Mouse (Mus musculus) forebrain, embryonic 14.5 days (tissue): ENCODE results near the gene Syt5. TPM values are rescaled to one million over a fixed set of nuclear protein-coding genes. Genes with fewer than 3 reads are reported as not detected.
A peak's percentile ranks its signal among the peaks of the same experiment; 100 is the strongest.

Experiments
- ATAC-seq: fragments of 200-750 bp; cut with Nextera tagmentation; 2 replicates; pipeline ENCODE4 v1.8.0; 2017; ENCODE audit warnings: mild to moderate bottlenecking, moderate library complexity
- DNase-seq: peaks from one replicate; pipeline ENCODE4 v3.0.0-alpha.2; 2015; ENCODE audit warnings: low spot score
- H3K27ac ChIP-seq: fragments of 300-500 bp; sonication (generic); 2 replicates; pipeline ENCODE4 v1.5.1; 2014; ENCODE audit warnings: low read depth, mild to moderate bottlenecking, control low read depth, low read length, moderate library complexity
- H3K27me3 ChIP-seq: fragments of 300-500 bp; sonication (generic); replicated peaks from 2 replicates; pipeline ENCODE4 v1.6.1; 2014; ENCODE audit warnings: low read length, control low read depth, mixed read lengths; ENCODE audit not compliant: control insufficient read depth, insufficient read depth
- H3K36me3 ChIP-seq: fragments of 300-500 bp; sonication (generic); 2 replicates; pipeline ENCODE4 v1.6.1; 2014; ENCODE audit warnings: low read length, control low read depth; ENCODE audit not compliant: control insufficient read depth, insufficient read depth
- H3K4me1 ChIP-seq: fragments of 300-500 bp; sonication (generic); 2 replicates; pipeline ENCODE4 v1.6.1; 2014; ENCODE audit warnings: antibody characterized with exemption, low read length, control low read depth; ENCODE audit not compliant: control insufficient read depth, insufficient read depth
- H3K4me2 ChIP-seq: fragments of 300-500 bp; sonication (generic); 2 replicates; pipeline ENCODE4 v1.6.1; 2014; ENCODE audit warnings: mild to moderate bottlenecking, control low read depth, low read length
- H3K4me3 ChIP-seq: fragments of 300-500 bp; sonication (generic); 2 replicates; pipeline ENCODE4 v1.5.1; 2014; ENCODE audit warnings: low read depth, low read length, control low read depth
- H3K9ac ChIP-seq: fragments of 300-500 bp; sonication (generic); 2 replicates; pipeline ENCODE4 v1.6.1; 2014; ENCODE audit warnings: mild to moderate bottlenecking, low read length, control low read depth, moderate library complexity
- H3K9me3 ChIP-seq: fragments of 300-500 bp; sonication (generic); replicated peaks from 2 replicates; pipeline ENCODE4 v1.6.1; 2016; ENCODE audit warnings: low read length, control low read depth, mixed read lengths; ENCODE audit not compliant: control insufficient read depth
- WGBS: fragments of 180-500 bp; shearing (Covaris S2); extraction: QIAGEN DNeasy Blood & Tissue Kit; methylation state at CpG from one replicate; pipeline ENCODE4 v1.1.7; 2014; 5-methylcytosine and 5-hydroxymethylcytosine counted together
- microRNA-seq: library from miRNA; unstranded; fragments of <30 nt; microRNA quantifications from one replicate; pipeline ENCODE4, GENCODE M21; 2016
- polyA plus RNA-seq: library from polyadenylated mRNA; unstranded; fragments of >200 nt; fragmentation: Nextera tagmentation; extraction: Ambion mirVana; gene quantifications from 2 replicates; pipeline ENCODE4 v1.2.1, GENCODE M21; 2014

Syt5 gene
- polyA plus RNA-seq, 1 experiment from 2014 or later = 133 TPM

GRCm38 (mm10) chr7:4497271-4497903 lies 50.0 kb downstream of the Syt5 start:
- DNase-seq (no peak), ATAC-seq (no peak)
- Histone ChIP-seq H3K4me1 (peaks cover 29% of the 10 kb centered on the region), H3K27ac (no peak overlapping the region), H3K4me3 (no peak overlapping the region), H3K4me2 (no peak overlapping the region), H3K27me3 (no peaks in the 10 kb centered on the region), H3K9me3 (no peaks in the 10 kb centered on the region), H3K9ac (0 out of 2 replicates have a peak overlapping the region, but pooled peaks have one; percentile 3), H3K36me3 (peaks cover 45% of the 10 kb centered on the region)
- 92% methylated on average over 9 of the region's 9 CpGs for WGBS

- no peaks in the 10 kb centered on the region for H3K9me3 ChIP-seq
- H3K36me3 ChIP-seq = peaks cover 54% of the 10 kb centered on the region
- H3K27me3 ChIP-seq = no peaks in the 10 kb centered on the region
- DNase-seq (no peak), ATAC-seq (no peak)
- H3K27ac ChIP-seq = no peak overlapping the region
- peaks cover 28% of the 10 kb centered on the region for H3K4me1 ChIP-seq
- no peak overlapping the region for H3K9ac ChIP-seq
- WGBS = 99% methylated on average over 3 of the region's 3 CpGs
- no peak overlapping the region for H3K4me3 ChIP-seq
- no peak overlapping the region for H3K4me2 ChIP-seq
Observed at GRCm38 (mm10) chr7:4496468-4496867, 50.9 kb downstream of the Syt5 start.

GRCm38 (mm10) chr7:4493991-4494390 lies 53.4 kb downstream of the Syt5 start:
- Histone ChIP-seq H3K9ac (no peak overlapping the region), H3K9me3 (no peaks in the 10 kb centered on the region), H3K36me3 (peaks cover 63% of the 10 kb centered on the region), H3K4me1 (peaks cover 10% of the 10 kb centered on the region), H3K4me3 (no peak overlapping the region), H3K4me2 (no peak overlapping the region), H3K27ac (no peak overlapping the region), H3K27me3 (no peaks in the 10 kb centered on the region)
- DNase-seq (no peak), ATAC-seq (no peak)
- 93% methylated on average over 1 of the region's 1 CpGs for WGBS

- Histone ChIP-seq H3K27me3 (no peaks in the 10 kb centered on the region), H3K4me1 (no peaks in the 10 kb centered on the region), H3K4me3 (no peak overlapping the region), H3K36me3 (peaks cover 71% of the 10 kb centered on the region), H3K4me2 (no peak overlapping the region), H3K9me3 (no peaks in the 10 kb centered on the region), H3K9ac (no peak overlapping the region), H3K27ac (no peak overlapping the region)
- DNase-seq (no peak), ATAC-seq (no peak)
- 93% methylated on average over 13 of the region's 13 CpGs for WGBS
Observed at GRCm38 (mm10) chr7:4492284-4493224, 54.8 kb downstream of the Syt5 start.

GRCm38 (mm10) chr7:4491308-4491707 lies 56.0 kb downstream of the Syt5 start:
- no peak overlapping the region for H3K4me3 ChIP-seq
- DNase-seq (no peak), ATAC-seq (no peak)
- 91% methylated on average over 6 of the region's 6 CpGs for WGBS
- H3K4me2 ChIP-seq = no peak overlapping the region
- H3K9me3 ChIP-seq = no peaks in the 10 kb centered on the region
- H3K27ac ChIP-seq = no peak overlapping the region
- H3K36me3 ChIP-seq = peaks cover 66% of the 10 kb centered on the region
- no peak overlapping the region for H3K9ac ChIP-seq
- no peaks in the 10 kb centered on the region for H3K27me3 ChIP-seq
- no peaks in the 10 kb centered on the region for H3K4me1 ChIP-seq

Small RNA genes lying within 50 kb of the gene (microRNA-seq; reads per million reads assigned to microRNA genes)
- not detected for gene Gm23577

Other genes with a start within 250 kb of the Syt5 start
- not detected in 2 replicates for gene Ncr1, start 209.8 kb downstream of the Syt5 start, polyA plus RNA-seq
- gene Gp6, start 149.8 kb downstream of the Syt5 start, polyA plus RNA-seq = not detected in 2 replicates
- gene Rdh13, start 101.9 kb downstream of the Syt5 start, polyA plus RNA-seq = 30.1 and 37.9 TPM in 2 replicates
- gene Eps8l1, start 86.9 kb downstream of the Syt5 start, polyA plus RNA-seq = 2.9 and 5.6 TPM in 2 replicates
- 29.4 and 32.1 TPM in 2 replicates for gene Ppp1r12c, start 45.9 kb downstream of the Syt5 start, polyA plus RNA-seq
- gene Tnnt1, start 31.2 kb downstream of the Syt5 start, polyA plus RNA-seq = 1.4 and 2.3 TPM in 2 replicates
- gene Tnni3, start 23.3 kb downstream of the Syt5 start, polyA plus RNA-seq = 0.81 and 1.7 TPM in 2 replicates
- gene Dnaaf3, start 15.1 kb downstream of the Syt5 start, polyA plus RNA-seq = 0.55 and 0.72 TPM in 2 replicates
- not detected in 2 replicates for gene Ptprh, start 56.5 kb upstream of the Syt5 start, polyA plus RNA-seq
- 2.4 and 2.6 TPM in 2 replicates for gene Tmem86b, start 83.9 kb upstream of the Syt5 start, polyA plus RNA-seq
- gene Ppp6r1, start 111.5 kb upstream of the Syt5 start, polyA plus RNA-seq = 4.4 and 5.3 TPM in 2 replicates
- 141 and 156 TPM in 2 replicates for gene Hspbp1, start 137.5 kb upstream of the Syt5 start, polyA plus RNA-seq
- gene Brsk1, start 143.1 kb upstream of the Syt5 start, polyA plus RNA-seq = 7.9 and 8.0 TPM in 2 replicates
- 0.12 TPM in 1 of 2 replicates, not detected in the other for gene Tmem150b, start 177.7 kb upstream of the Syt5 start, polyA plus RNA-seq
- 54.6 and 57.1 TPM in 2 replicates for gene Kmt5c, start 192.6 kb upstream of the Syt5 start, polyA plus RNA-seq
- gene Cox6b2, start 205.6 kb upstream of the Syt5 start, polyA plus RNA-seq = 11.7 and 13.1 TPM in 2 replicates
- gene Fam71e2, start 223.8 kb upstream of the Syt5 start, polyA plus RNA-seq = not detected in 2 replicates
- gene Il11, start 235.3 kb upstream of the Syt5 start, polyA plus RNA-seq = 0.21 and 0.32 TPM in 2 replicates
- not detected in 2 replicates for gene Tmem190, start 235.4 kb upstream of the Syt5 start, polyA plus RNA-seq
- gene Tmem238, start 242.1 kb upstream of the Syt5 start, polyA plus RNA-seq = 1.5 and 1.7 TPM in 2 replicates
- 179 and 182 TPM in 2 replicates for gene Rpl28, start 245.3 kb upstream of the Syt5 start, polyA plus RNA-seq